Mouse (Mus musculus) adrenal gland, postnatal 36 days (tissue): Measurements from ENCODE around the gene Slc22a20. TPM values are rescaled to one million over a fixed set of nuclear protein-coding genes. Genes with fewer than 3 reads are reported as not detected.

Experiments
- DNase-seq, 2 experiments: peaks; one replicate each; pipeline ENCODE4 v3.0.0; 2021; ENCODE audit warnings: mixed read lengths in 1 of 2
- long read RNA-seq, 2 experiments: library from polyadenylated mRNA; stranded (forward); transcript quantifications; one replicate each; pipeline ENCODE4 v2.0.0; 2021; ENCODE audit warnings: borderline sequencing depth in 2 of 2
- total RNA-seq, 2 experiments: library from RNA; stranded (reverse); gene quantifications; 2 replicates each; pipeline ENCODE4 v1.2.3; 2021

Gene Slc22a20
- not detected for total RNA-seq
- long read RNA-seq, experiment 1: 0 reads
- long read RNA-seq, experiment 2: 0 reads

DNA sequence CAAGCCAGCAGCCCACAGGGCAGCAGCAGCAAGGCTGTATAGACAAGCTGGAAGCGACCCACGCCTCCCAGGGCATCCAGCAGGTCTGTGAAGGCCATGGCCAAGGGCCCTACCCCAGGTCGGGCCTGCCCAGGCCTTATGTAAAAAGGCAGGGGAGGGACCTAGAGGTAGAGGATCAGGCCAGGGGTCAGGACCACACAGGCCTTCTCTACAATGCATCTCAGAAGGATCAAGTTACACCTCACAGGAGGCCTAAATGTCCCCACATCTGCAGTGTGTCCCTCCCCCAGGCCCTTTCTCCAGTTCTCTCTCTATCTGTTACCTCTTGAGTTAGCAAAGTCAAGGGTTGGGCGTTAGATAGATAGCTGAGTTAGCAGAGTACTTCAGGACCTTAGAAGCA, at the start of gene Slc22a20:
TSS of gene Slc22a20 (minus strand) at position 101 of the 400 bp plus-strand sequence.
- DNase-seq: no peak

DNA sequence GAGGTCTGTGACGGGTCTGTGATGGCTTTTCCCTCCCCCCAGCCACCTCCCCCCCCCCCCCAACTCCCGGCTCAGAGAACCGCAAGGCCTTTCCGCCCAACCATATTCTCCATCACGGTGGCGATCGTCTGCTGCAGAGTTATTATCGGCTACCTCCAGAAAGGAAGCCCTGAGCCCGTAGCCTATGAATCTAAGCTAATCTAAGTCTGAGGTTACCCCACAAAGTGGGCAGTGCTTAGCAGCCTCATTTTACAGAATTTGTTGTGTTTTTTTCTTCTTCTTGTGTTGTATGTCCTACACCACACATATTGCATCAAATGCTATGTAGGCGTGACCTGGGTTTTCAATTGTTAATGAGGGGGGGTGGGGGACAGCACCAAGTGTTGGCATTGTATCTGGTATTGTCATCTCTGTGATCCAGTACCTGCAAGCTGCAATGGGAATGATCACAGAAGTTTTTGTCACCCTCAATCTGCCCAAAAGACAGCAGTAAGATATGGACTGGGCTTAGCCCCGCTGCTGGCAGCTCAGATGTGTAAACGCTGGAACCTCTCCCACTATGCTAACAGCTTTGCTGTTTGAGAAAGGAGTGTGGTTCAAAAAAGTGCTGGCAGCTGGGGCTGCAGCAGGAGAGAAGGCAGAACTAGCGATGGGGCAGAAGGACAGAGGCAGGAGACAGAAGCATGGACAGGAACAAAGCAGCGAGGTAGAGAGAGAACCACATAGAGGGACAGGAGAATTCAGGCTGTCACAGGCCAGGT, 44.8 kb upstream of the Slc22a20 start:
- DNase-seq: no peak

DNA sequence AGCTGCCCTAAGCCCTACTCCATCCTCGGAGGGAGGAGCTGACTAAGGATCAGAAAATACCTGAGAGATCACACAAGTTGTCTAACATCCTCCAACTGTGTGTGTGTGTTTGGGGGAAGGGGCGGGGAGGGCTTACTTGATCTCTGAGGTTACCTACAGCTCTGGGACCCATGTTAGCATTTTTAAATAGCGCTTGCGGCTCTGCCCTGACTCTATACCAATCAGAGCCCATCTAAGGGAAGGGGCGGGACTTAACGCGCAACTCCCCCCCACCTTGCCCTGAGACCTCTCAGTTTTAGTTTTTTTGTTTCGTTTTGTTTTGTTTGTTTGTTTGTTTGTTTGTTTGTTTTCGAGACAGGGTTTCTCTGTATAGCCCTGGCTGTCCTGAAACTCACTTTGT, 43.5 kb upstream of the Slc22a20 start:
- DNase-seq: no peak

DNA sequence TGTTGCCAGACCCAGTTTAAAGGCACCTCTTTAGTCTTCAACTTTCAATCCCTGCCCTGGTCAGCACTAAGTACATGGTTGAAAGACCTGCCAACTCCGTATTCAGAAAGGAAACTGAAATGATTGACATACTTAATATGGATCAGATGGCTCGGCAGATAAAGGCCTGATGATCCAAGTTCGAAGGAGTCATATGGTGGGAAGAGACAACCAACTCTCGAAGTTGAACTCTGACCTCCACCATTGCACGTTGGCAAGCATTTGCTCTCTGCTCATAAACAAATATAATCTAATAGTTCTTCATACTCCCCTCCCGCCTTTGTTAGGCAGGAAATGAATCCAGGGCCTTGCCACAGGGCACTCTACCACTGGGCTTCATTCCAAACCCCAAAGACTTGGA, 43.0 kb upstream of the Slc22a20 start:
- DNase-seq: no peak

DNA sequence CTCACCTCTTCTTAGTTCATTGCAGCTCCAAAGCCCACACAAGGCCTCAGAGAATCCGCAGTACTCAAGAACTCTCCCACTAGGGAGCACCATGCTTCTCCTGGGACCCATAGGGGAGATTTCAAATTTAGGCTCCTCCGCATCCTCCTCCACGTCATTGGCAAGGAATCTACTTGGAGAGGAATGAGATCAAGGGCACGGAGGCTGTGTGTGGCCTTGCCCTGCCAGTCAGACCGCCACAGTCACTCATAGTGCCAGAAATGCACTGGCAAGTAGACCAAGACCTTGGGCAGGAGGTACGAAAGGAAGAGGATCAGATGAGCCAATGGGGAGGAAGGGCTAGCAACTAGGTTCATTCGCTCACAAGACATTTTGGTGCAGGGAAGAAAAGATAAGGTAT, 38.0 kb upstream of the Slc22a20 start:
- peak; percentile 74 to 77 for DNase-seq

DNA sequence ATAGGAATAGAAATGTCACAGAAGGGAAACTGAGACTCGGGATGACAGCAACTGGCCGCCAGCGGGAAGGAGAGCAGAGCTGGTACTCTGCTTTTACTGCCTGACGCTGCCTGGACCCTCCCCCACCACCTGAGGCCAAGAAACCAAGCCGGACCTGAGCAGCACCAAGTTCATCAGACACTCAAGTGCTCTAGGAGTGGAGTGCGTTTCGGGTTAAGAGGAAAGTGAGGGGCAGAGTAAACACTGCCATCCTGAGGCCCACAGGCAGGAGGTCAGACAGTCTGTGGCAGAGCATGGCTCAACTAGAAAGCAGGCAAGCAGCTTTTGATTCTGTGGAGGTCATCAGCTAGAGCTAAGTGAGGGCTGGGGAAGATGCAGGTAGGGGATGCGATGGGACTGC, 37.1 kb upstream of the Slc22a20 start:
- DNase-seq: no peak

DNA sequence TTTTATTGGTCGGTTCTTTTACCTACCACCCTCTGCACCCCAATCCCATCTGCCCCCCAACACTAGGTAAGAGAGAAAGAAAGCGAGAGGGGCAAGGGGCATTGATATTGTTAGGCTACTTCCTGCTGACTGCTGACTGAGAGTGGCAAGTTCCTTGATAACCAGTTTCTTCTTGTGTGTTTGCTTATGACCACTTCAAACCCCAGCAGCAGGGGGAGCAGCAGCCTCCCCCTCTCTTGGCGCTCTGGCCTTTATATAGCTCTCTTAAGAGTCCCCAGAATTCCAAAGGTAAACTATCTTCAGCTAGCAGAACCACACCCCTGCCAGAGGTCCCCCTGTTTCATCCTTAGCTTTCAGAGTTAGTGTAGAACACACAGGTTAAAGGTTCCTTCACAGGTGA, 34.3 kb upstream of the Slc22a20 start:
- DNase-seq: no peak

DNA sequence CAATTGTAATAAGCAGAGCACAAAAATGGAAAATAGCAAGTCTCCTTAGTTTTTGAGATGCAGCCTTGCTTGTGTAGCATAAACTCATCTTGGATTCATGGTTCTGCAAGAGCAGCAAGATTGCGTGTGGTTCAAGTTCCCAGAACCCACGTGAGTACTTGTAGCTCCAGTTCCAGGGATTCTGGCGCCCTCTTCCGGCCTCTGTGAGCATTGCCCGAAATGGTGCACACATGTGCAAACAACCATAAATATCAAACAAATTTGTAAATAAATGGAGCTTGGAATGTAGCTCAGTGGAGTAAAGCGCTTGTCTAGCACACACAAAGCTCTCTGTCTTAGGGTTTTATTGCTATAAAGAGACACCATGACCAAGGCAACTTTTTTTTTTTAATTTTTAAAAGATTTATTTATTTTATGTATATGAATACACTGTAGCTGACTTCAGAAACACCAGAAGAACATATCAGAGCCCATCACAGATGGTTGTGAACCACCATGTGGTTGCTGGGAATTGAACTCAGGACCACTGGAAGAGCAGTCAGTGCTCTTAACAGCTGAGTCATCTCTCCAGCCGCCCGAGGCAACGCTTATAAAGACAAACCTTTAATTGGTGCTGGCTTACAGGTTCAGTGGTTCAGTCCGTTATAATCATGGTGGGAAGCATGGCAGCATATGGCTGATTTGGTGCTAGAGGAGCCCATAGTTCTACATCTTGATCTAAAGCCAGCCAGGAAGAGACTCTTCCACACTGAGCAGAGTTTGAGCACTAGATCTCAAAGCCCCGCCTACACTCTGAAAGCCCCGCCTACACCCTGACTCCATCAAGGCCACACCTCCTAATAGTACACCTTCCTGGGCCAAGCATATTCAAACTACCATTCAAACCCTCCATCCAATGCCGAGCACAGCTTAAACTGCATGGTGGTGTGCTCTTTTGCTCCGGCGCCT, 32.5 kb upstream of the Slc22a20 start:
- DNase-seq: peak; percentile 91 to 92

DNA sequence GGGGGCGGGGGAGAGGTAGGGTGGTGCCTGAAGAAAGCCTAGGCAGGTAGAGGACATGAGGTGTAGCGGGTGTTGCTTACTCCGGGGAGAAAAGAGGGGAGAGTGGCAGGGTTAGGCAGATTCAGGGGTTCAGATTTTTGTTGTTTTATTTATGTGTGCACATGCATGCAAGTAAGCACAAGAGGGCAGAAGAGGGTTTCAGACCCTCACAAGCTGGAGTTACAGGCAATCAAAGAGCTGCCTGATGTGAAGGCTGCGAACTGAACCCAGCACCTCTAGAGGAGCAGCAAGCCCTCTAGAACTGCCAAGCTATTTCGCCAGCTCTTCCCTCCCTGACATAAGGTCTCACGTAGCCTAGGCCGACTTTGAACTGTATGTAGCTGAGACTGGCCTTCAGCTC, 30.6 kb upstream of the Slc22a20 start:
- DNase-seq: no peak

DNA sequence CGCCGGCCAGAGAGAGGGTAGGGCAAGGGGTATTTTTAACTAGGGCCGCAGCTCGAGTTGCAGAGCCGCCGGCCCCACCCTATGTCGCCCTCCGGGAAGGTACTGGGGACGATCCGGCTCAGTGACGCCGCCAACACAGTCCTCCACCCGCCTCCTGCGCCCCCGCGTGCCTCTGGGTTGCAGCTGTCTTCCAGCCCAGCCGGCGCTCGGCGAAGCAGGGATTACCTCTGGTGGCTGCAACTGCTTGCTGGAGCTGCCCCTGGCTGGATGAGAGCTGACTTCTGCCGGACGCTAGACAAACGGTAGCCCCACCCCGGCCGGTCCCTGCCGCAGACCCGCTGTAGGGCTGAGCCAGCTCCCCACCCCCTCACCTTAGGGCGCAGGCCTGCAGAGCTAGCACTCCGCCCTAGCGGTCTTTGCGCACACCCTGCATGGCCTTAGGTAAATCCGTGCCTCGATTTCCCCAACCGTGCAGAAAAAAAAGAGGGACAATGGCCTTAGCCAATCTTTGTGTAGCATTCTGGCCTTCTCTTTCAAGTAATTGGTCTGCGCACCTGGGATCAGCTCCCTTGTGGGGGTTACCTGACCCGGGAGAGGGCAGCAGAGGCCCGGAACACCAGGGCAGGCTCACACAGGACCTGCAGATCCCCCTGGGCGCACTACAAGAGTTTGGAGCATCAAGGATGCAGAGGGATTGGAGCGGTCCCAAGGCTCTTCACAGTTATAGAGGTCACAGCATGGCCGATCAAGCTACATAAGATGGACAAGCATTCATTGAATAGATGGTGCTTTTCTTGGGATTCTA, 29.8 kb upstream of the Slc22a20 start, which contains the start of gene Capn1:
TSS of gene Capn1 (minus strand) at position 387 of the 805 bp plus-strand sequence.
- DNase-seq: peak; percentile 83 to 86

DNA sequence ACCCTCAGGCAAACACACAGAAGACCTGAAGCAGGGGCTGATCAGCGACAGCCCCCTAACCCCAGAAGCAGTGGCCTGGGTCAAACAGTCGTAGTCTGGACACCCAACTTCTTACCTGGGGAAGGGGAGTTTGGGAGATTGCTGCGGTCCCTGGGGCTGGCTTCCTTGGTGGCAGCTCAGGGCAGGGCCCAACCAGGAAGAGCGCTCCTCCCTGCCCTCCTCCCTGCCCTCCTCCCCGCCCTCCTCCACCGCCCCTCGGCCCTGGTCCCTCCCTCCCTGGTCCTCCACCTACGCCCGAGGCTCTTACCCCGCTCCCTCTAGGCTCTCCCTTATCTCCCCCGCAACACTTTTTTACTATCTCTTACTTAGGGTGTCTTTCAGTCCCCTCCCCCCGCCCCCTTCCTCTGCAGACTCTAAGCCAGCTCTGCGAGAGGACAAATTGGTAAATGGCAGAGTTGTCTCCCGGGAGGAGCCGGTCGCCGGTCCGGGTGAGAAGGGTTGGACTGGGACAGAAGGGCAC, 29.1 kb upstream of the Slc22a20 start:
- peak; percentile 67 to 80 for DNase-seq

DNA sequence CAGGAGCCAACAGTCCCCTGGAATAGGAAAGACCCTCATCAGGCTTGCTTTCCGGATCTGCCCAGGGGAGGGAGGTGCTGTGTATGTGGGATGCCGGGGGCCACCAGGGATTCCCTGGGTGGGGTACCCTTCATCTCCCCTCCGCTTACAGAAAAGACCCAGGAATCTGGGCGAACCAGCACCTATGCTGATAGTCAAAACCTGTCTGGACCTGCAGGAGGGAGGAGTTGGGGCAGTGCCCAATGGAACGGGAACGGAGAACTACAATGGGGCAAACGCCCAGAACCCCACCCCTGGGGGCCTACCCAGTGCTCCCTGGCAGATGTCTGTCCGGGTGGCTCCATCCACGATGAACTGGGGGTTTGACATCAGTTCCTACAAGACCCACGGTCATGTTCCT, 27.7 kb upstream of the Slc22a20 start:
- DNase-seq: no peak

DNA sequence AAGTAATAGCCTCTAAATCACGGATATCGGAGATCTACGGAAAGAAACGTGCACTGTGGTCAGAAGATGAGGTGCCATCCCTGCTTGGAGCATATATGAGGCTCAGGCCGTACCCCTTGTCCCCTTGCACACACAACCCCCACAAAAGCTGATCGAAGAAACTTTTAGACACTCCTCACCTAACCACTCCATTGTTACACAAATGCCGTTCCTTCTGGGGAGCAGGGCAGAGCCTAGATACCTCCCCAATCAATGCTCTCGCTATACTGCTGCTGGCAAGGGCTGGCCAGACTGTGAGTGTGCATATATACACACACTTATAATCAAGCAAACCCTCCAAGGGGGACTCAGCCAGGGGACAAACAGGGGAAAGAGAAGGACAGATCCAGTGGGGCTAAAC, 23.2 kb upstream of the Slc22a20 start:
- no peak for DNase-seq

DNA sequence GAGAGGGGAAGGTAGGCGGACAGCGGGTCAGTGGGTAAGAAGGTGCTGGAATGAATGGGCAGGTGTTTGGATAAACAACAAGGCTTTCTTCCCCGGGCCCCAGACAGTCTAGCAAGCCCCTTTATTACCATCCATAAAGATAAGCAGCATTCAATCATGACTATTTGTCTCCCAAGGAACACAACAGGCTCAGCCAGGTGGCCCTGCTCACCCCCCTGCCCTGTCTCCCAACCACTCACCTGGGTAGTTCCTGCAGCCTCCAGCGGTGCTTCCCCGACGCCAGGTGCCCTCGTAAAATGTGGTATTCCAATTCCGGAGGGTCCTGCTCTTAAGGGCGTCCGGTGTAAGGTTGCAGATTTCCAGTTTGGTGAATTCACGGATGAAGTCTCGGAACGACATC, 21.1 kb upstream of the Slc22a20 start:
- no peak for DNase-seq

DNA sequence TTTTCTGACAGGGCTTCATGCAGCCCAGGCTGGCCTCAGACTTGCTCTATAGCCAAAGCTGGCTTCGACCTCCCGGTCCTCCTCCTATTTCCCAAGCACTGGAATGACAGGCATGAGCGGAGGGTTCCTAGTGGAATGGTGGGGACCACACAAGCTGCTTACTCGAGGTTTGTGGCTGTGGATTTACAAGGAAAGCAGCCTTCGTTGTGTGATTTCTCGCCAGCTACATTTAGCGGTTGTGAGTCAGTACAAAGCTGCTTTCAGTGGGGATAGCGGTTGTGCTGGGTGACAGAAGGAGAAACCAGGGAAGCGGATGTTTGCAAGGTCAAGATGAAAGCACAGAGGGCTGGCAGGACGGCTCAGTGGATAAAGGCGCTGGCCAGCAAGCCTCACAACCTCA, 19.6 kb upstream of the Slc22a20 start:
- peak in 1 of 2 experiments; percentile 28 for DNase-seq

DNA sequence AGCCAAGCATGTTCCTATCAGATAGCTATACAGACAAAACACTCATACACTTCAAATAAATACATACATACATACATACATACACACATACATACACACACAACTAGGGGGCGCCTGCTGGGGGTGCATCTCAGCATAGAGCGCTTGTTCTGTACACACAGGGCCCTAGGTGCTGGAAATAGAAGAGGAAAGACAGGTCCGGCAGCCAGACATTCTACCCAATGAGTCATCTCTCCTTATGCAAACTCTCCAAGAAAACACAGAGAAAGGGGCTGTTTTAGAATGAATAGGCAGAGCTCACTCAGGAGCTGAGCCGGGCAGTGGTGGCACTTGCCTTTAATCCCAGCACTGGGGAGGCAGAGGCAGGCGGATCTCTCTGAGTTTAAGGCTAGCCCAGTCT, 14.0 kb upstream of the Slc22a20 start:
- DNase-seq: no peak

DNA sequence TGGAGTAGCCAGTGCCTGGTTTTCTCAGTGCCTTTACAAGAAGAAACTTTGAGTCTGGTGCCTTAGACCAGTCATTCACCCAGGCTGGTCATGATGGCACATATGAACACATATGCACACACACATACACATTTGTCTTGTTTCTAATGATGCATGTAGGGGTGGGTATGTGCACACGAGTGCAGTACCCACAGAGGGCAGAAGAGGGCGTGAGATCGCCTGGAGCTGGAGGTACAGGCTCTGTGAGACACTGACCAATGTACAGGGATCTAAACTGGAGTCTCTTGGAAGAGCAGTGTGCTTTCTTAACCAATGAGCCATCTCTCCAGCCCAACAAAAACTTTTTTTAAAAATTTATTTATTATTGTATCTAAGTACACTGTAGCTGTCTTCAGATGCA, 12.2 kb upstream of the Slc22a20 start:
- DNase-seq: no peak

DNA sequence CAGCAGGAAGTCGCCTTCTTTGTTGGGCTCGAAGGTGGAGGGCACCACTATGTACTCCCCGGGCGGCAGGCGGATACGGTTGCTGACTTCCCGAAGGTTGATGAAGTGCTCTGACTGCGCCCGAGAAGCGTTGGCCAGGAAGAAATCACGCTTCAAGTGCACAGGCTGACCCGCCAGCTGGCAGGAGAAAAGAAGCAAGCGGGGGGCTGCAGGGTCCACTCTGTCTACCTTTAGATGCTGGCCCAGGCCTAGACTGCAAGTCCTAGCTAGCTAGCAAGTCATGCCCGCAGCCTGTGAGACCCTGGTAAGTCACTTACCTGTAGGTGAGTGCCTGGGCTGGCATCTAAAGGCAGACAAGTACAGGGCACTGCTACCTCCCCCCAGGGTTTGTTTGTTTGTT, 8.8 kb upstream of the Slc22a20 start:
- DNase-seq: no peak

DNA sequence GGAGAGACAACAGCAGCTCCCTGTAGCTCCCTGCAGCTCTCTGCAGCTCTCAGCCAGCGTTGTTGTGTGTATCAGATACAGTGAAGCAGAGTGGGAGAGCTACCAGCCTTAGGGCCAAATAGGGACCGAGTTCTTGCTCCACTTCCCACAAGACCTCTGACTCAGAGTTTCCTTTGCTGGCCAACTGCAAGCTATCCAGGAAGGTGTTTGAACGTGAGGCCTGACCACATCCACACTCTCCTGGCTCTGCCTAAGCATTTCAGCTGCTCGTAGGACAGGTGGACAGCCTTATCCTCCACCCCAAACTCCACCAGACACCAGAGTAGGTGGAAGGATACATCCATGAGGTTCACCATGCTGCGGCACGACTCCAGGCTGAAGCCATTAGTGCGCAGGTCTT, 6.1 kb upstream of the Slc22a20 start:
- DNase-seq: no peak

DNA sequence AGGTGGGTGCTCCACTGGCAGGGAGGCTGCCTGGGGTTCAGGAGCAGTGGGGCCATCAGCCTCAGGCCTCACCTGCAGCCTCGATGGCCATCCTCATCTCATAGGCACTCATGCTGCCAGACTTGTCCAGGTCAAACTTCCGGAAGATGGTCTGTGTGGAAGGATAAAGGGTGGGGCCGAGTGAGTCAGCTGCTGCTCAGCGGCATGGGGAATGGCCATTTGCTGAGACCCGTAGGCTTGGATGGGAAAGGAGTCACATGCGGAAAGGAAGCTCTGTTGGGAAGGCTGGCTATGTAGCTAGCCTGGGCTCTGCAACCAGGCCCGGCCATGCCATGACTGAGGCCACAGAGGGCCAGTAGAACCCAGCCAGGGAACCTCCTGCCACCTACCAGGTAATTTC, 5.5 kb upstream of the Slc22a20 start:
- no peak for DNase-seq

DNA sequence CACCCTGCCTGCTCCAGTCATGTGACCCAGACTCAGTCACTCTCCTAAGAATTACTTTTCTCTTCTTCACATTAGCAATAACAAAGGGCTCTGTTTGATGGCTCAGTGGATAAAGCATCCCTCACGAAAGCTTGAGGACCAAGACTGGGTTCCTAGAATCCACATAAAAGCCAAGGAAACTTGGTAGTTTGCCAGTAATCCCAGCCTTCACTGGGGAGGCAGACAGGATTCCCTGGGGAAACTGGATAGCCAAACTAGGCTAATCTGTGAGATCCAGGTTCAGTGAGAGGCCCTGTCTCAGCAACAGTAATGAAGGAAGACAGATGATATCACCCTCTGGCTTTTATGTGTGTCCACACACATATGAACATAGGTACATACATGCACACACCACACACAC, 5.0 kb upstream of the Slc22a20 start:
- no peak for DNase-seq

DNA sequence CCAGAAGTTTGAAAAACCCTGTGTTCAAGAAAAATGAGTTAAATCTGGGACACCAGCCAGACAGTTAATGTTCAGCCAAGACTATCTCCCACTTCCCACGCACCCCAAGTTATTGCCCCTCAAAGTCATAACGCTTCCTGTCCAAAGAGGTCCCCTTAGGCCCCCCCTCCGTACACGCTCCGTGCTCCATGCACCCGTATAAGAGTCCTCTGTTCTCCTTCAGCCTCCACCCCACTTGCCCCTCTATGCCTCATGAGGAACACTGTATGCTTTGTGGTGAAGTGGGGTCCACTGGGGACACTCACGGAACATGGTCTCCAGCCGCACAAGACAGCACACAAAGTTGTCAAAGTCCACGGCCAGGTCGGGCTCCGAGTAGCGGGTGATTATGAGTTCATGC, 4.1 kb upstream of the Slc22a20 start:
- no peak for DNase-seq
